Mouse (Mus musculus) gastrocnemius, adult 2 months (tissue): ENCODE measurements around the gene Tead1. TPM values are rescaled to one million over a fixed set of nuclear protein-coding genes. Genes with fewer than 3 reads are reported as not detected.
A peak's percentile ranks its signal among the peaks of the same experiment; 100 is the strongest.

Source experiments
- DNase-seq: peaks from one replicate; pipeline ENCODE4 v3.0.0; 2022
- H3K27ac ChIP-seq: fragments of 200-600 bp; 2 replicates; pipeline ENCODE4 v1.8.1; 2022; ENCODE audit warnings: mild to moderate bottlenecking
- H3K4me3 ChIP-seq: fragments of 200-600 bp; 2 replicates; pipeline ENCODE4 v1.8.1; 2022; ENCODE audit warnings: mild to moderate bottlenecking, moderate library complexity
- CTCF ChIP-seq: fragments of 200-600 bp; IDR thresholded peaks from 2 replicates; pipeline ENCODE4 v1.8.1; 2022; ENCODE audit warnings: antibody characterized with exemption, mild to moderate bottlenecking, moderate library complexity
- intact Hi-C: fragments of 180-260 bp; cut with DNase I; formaldehyde crosslinking; loops from one replicate; pipeline ENCODE4 v1.15.1; 2025
- total RNA-seq, 2 experiments: library from RNA; stranded (reverse); gene quantifications; 2 replicates each; pipeline ENCODE4 v1.2.3; 2021

Tead1 gene
- total RNA-seq, 2 experiments from 2014 or later: 189 to 260 TPM

- Histone ChIP-seq H3K4me3 (no peak overlapping the region), H3K27ac (peak overlapping the region; percentile 86)
- intact Hi-C loops: no loop called here
- TF ChIP-seq CTCF: no peak
- no peak for DNase-seq
These were observed 111.2 kb downstream of the Tead1 start for GRCm38 (mm10) chr7:112790334-112790733.

GRCm38 (mm10) chr7:112792679-112793078, 113.6 kb downstream of the Tead1 start:
- Histone ChIP-seq H3K4me3 (no peak overlapping the region), H3K27ac (peak overlapping the region; percentile 65; the same call in 1 of the 2 replicates)
- no peak for TF ChIP-seq CTCF
- no peak for DNase-seq
- intact Hi-C loops: no loop called here

- intact Hi-C loops: no loop called here
- Histone ChIP-seq H3K4me3 (no peak overlapping the region), H3K27ac (peak overlapping the region; percentile 65)
- peak; percentile 61 for DNase-seq
- TF ChIP-seq CTCF: no peak
These were observed 114.8 kb downstream of the Tead1 start for GRCm38 (mm10) chr7:112793903-112794302.

DNA sequence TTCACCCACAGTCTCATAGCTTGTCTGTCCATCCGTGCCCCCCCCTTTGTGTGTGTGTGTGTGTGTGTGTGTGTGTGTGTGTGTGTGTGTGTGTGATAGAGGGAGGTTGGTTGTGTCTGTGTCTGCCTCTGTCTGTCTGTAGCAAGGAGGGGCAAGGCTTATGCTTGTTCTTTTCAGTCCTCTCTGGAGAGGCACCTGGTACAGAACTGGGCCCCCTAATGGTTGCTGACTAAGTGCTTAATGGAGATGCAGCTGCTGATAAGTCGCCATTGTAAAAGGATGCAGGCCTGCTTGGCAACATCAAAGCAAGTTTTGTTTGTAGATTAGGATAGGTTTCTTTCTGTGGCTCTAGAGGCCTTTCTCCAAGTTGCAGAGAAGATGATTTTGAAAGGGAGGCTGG, 115.4 kb downstream of the Tead1 start:
- intact Hi-C loops: no loop called here
- TF ChIP-seq CTCF: no peak
- DNase-seq: no peak
- Histone ChIP-seq H3K27ac (peak overlapping the region; percentile 12; the same call in 1 of the 2 replicates), H3K4me3 (no peak overlapping the region)

- no peak for DNase-seq
- Histone ChIP-seq H3K27ac (peak overlapping the region; percentile 61), H3K4me3 (no peak overlapping the region)
- intact Hi-C loops: no loop called here
- no peak for TF ChIP-seq CTCF
These were observed 118.6 kb downstream of the Tead1 start for GRCm38 (mm10) chr7:112797526-112798321.

DNA sequence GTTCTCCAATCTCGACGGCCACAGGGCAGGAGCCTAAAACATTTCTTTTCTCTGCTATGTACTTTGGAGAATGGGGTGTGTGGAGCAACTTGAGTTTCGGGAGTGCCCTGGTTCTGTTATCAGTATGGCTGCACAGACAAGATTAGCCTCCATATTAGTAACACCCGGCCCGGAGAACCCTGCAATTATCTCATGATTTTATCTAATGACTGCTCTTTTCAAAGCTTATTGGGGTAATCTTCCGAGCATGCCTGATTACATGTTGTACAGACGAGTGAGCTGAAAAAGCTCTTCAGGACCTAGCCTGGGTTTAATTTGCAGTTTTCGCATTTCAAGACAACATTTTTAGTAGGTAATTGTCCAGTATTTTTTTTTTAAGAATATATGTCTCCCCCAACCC, 122.6 kb downstream of the Tead1 start:
- DNase-seq: no peak
- TF ChIP-seq CTCF: no peak
- H3K4me3 ChIP-seq: no peak overlapping the region
- intact Hi-C loops: no loop called here
- no peak overlapping the region; the same call in 1 of the 2 replicates for H3K27ac ChIP-seq

- Histone ChIP-seq H3K4me3 (peak overlapping the region; percentile 65), H3K27ac (peak overlapping the region; percentile 84)
- intact Hi-C loops: no loop called here
- DNase-seq: peak; percentile 46
- TF ChIP-seq CTCF: no peak
These were observed 127.7 kb downstream of the Tead1 start for GRCm38 (mm10) chr7:112806718-112807400.

GRCm38 (mm10) chr7:112807401-112807751, 128.3 kb downstream of the Tead1 start:
- intact Hi-C loops: no loop called here
- peak; percentile 51 for DNase-seq
- Histone ChIP-seq H3K27ac (peak overlapping the region; percentile 84), H3K4me3 (peak overlapping the region; percentile 65)
- TF ChIP-seq CTCF: no peak

DNA sequence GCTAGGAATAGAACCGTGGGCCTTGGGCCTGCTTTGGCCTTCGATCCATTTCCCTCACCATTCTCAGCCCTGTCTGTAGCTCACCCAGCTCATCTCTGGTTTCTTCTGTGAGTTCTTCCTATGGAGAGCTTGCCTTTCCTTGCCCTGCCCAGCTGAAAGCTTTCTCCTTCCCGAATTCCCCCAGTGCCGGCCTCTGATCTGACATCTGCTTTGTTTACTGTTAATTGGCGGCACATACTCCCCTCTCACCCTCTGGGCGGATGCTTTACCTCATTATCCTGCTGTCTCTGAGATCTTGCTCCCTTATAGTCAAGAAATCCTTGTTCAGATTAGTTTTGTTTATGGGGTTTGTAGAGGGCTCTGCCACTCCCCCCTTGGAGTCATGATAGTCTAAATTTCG, 131.6 kb downstream of the Tead1 start:
- DNase-seq: no peak
- no peak for TF ChIP-seq CTCF
- peak overlapping the region; percentile 6; the same call in 1 of the 2 replicates for H3K27ac ChIP-seq
- H3K4me3 ChIP-seq: no peak overlapping the region
- intact Hi-C loops: no loop called here

DNA sequence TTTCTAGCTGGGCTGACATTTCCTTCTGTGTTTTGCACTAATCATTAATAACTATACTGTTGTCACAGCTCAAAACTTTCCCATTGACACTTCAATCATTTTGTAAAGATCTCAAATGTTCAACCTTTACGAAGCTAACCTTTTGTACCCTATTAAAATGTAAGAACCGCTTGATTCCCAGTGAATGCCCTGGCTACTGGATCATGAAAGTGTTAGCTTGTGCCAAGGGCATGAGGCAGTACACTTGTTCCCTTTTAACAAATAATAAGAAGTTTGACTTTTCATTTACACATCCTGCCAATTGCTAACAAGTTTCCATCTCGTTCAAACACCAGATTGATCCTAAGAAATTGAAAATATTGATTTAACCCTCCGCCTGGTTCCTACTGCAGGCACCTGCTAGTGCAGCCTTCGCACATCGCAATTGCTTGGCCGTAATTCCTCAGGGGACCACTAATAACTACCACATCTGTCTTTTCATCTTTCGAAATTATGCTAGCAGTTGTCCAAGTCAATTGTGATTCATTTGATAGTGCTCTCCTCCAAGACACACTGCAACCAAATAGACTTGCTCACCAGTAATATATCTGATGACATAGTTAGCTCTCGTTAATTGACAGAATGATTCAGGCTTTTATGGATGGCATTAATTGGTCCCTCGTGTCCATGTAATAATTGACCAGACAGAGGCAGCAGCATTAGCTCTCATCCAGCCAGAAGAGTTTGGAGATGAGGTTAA, 133.1 kb downstream of the Tead1 start:
- intact Hi-C loops: no loop called here
- no peak for DNase-seq
- Histone ChIP-seq H3K27ac (0 out of 2 replicates have a peak overlapping the region, but pooled peaks have one; percentile 13), H3K4me3 (no peak overlapping the region)
- no peak for TF ChIP-seq CTCF

GRCm38 (mm10) chr7:112813163-112813562, 134.0 kb downstream of the Tead1 start:
- intact Hi-C loops: no loop called here
- peak; percentile 46 for DNase-seq
- peak; percentile 51 for TF ChIP-seq CTCF
- no peak overlapping the region for H3K4me3 ChIP-seq
- peak overlapping the region; percentile 51 for H3K27ac ChIP-seq

GRCm38 (mm10) chr7:112813731-112814306, 134.7 kb downstream of the Tead1 start:
- TF ChIP-seq CTCF: no peak
- intact Hi-C loops: no loop called here
- Histone ChIP-seq H3K27ac (peak overlapping the region; percentile 51), H3K4me3 (no peak overlapping the region)
- DNase-seq: peak; percentile 70
